Mouse (Mus musculus): ENCODE results near the gene Prkab2. TPM values are rescaled to one million over a fixed set of nuclear protein-coding genes. Genes with fewer than 3 reads are reported as not detected.

The Prkab2 gene
- total RNA-seq (2017): 2.8 and 3.2 TPM in 2 replicates

GRCm38 (mm10) chr3:97657655-97658411 is at the start of gene Prkab2:
TSS of gene Prkab2 (plus strand) at chr3:97658193.
- peak; percentile 89 for ATAC-seq (replicated peaks; ENCODE audit: low read depth, poor library complexity, severe bottlenecking)

- ATAC-seq (replicated peaks; ENCODE audit: low read depth, poor library complexity, severe bottlenecking): peak; percentile 53
These were observed 48.7 kb upstream of the Prkab2 start for GRCm38 (mm10) chr3:97609201-97609844.

- peak; percentile 91 for ATAC-seq (replicated peaks; ENCODE audit: low read depth, poor library complexity, severe bottlenecking)
These were observed 48.1 kb upstream of the Prkab2 start, which contains the start of gene Chd1l for GRCm38 (mm10) chr3:97609845-97610410. TSS of gene Chd1l (minus strand) at chr3:97610203.

GRCm38 (mm10) chr3:97611021-97611420 is 47.0 kb upstream of the Prkab2 start:
- no peak for ATAC-seq (replicated peaks; ENCODE audit: low read depth, poor library complexity, severe bottlenecking)

GRCm38 (mm10) chr3:97615154-97615553 is 42.8 kb upstream of the Prkab2 start:
- ATAC-seq (replicated peaks; ENCODE audit: low read depth, poor library complexity, severe bottlenecking): no peak

GRCm38 (mm10) chr3:97615933-97616332 is 42.1 kb upstream of the Prkab2 start:
- no peak for ATAC-seq (replicated peaks; ENCODE audit: low read depth, poor library complexity, severe bottlenecking)

GRCm38 (mm10) chr3:97617091-97617825 is 40.7 kb upstream of the Prkab2 start:
- no peak for ATAC-seq (replicated peaks; ENCODE audit: low read depth, poor library complexity, severe bottlenecking)

GRCm38 (mm10) chr3:97617899-97618298 is 40.1 kb upstream of the Prkab2 start:
- ATAC-seq (replicated peaks; ENCODE audit: low read depth, poor library complexity, severe bottlenecking): no peak; the same call in 1 of the 2 replicates

GRCm38 (mm10) chr3:97620657-97621056 is 37.3 kb upstream of the Prkab2 start:
- no peak for ATAC-seq (replicated peaks; ENCODE audit: low read depth, poor library complexity, severe bottlenecking)

- no peak for ATAC-seq (replicated peaks; ENCODE audit: low read depth, poor library complexity, severe bottlenecking)
These were observed 33.4 kb upstream of the Prkab2 start for GRCm38 (mm10) chr3:97624611-97625010.

GRCm38 (mm10) chr3:97627893-97628292 is 30.1 kb upstream of the Prkab2 start:
- ATAC-seq (replicated peaks; ENCODE audit: low read depth, poor library complexity, severe bottlenecking): no peak

- peak; percentile 99 for ATAC-seq (replicated peaks; ENCODE audit: low read depth, poor library complexity, severe bottlenecking)
These were observed 29.5 kb upstream of the Prkab2 start, which contains the start of gene Fmo5 for GRCm38 (mm10) chr3:97628391-97629001. TSS of gene Fmo5 (plus strand) at chr3:97628804.

- ATAC-seq (replicated peaks; ENCODE audit: low read depth, poor library complexity, severe bottlenecking): no peak
These were observed 28.1 kb upstream of the Prkab2 start for GRCm38 (mm10) chr3:97629941-97630340.

GRCm38 (mm10) chr3:97630746-97631145 is 27.2 kb upstream of the Prkab2 start:
- no peak for ATAC-seq (replicated peaks; ENCODE audit: low read depth, poor library complexity, severe bottlenecking)

GRCm38 (mm10) chr3:97631258-97631860 is 26.6 kb upstream of the Prkab2 start:
- ATAC-seq (replicated peaks; ENCODE audit: low read depth, poor library complexity, severe bottlenecking): no peak

GRCm38 (mm10) chr3:97633456-97633855 is 24.5 kb upstream of the Prkab2 start:
- no peak for ATAC-seq (replicated peaks; ENCODE audit: low read depth, poor library complexity, severe bottlenecking)

- peak; percentile 65 for ATAC-seq (replicated peaks; ENCODE audit: low read depth, poor library complexity, severe bottlenecking)
These were observed 23.7 kb upstream of the Prkab2 start for GRCm38 (mm10) chr3:97634288-97634761.

GRCm38 (mm10) chr3:97641396-97641795 is 16.6 kb upstream of the Prkab2 start:
- ATAC-seq (replicated peaks; ENCODE audit: low read depth, poor library complexity, severe bottlenecking): no peak

GRCm38 (mm10) chr3:97642001-97642400 is 16.0 kb upstream of the Prkab2 start:
- ATAC-seq (replicated peaks; ENCODE audit: low read depth, poor library complexity, severe bottlenecking): no peak
